Mouse (Mus musculus): ENCODE data around the gene Tnfsf13. TPM values are rescaled to one million over a fixed set of nuclear protein-coding genes. Genes with fewer than 3 reads are reported as not detected.
A peak's percentile ranks its signal among the peaks of the same experiment; 100 is the strongest.

Gene Tnfsf13
- total and polyA plus RNA-seq, 2 experiments from 2014 or later = 0.57 TPM; not detected in 1

- ATAC-seq (ENCODE audit: insufficient read depth, low read depth) (no peak), DNase-seq (ENCODE audit: low spot score) (no peak)
- Histone ChIP-seq H3K9ac (replicated peaks; ENCODE audit: low read depth, low read length) (no peak overlapping the region), H3K4me3 (ENCODE audit: low read depth, low read length) (no peak overlapping the region), H3K27me3 (ENCODE audit: control insufficient read depth, insufficient read depth, low read length) (no peaks in the 10 kb centered on the region), H3K36me3 (replicated peaks; ENCODE audit: control insufficient read depth, insufficient read depth, low read length) (peaks cover 75% of the 10 kb centered on the region), H3K4me1 (ENCODE audit: control insufficient read depth, insufficient read depth) (no peaks in the 10 kb centered on the region), H3K4me2 (ENCODE audit: low read depth, low read length) (no peak overlapping the region), H3K9me3 (replicated peaks; ENCODE audit: control insufficient read depth, low read length) (no peaks in the 10 kb centered on the region), H3K27ac (ENCODE audit: low read depth) (no peak overlapping the region)
- TF ChIP-seq EP300 (IDR thresholded peaks at IDR 0.05; ENCODE audit: low read depth) = no peak
- no peak for TF ChIP-seq CTCF (IDR thresholded peaks at IDR 0.05; ENCODE audit: low read depth)
- WGBS = 53% methylated on average over 5 of the region's 5 CpGs
These were observed 32.2 kb downstream of the Tnfsf13 start for GRCm38 (mm10) chr11:69653399-69653798.

DNA sequence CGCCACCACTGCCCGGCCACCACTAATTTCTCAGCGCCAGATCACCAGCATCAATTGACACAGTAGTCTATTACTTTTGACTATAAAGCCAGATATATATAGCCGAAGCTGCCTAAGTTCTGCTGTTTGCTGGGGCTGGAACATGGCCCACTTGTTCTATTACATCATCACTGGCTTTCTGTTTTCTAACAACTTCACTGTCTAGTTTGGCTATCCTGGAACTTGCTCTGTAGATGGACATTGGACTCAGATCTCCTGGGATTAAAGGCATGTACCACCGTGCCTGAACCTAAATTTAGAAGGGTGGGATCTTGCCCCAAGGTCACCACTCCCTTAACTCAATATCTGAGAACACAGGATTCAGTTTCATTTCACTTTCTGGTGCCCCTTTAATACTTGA is 39.7 kb downstream of the Tnfsf13 start:
- no peak overlapping the region for H3K9ac ChIP-seq (replicated peaks; ENCODE audit: low read depth, low read length)
- no peak overlapping the region for H3K4me3 ChIP-seq (ENCODE audit: low read depth, low read length)
- H3K4me2 ChIP-seq (ENCODE audit: low read depth, low read length) = no peak overlapping the region
- no peaks in the 10 kb centered on the region for H3K9me3 ChIP-seq (replicated peaks; ENCODE audit: control insufficient read depth, low read length)
- no peak for ATAC-seq (ENCODE audit: insufficient read depth, low read depth)
- DNase-seq (ENCODE audit: low spot score) = no peak
- H3K4me1 ChIP-seq (ENCODE audit: control insufficient read depth, insufficient read depth) = no peaks in the 10 kb centered on the region
- H3K36me3 ChIP-seq (replicated peaks; ENCODE audit: control insufficient read depth, insufficient read depth, low read length) = peaks cover 88% of the 10 kb centered on the region
- H3K27me3 ChIP-seq (ENCODE audit: control insufficient read depth, insufficient read depth, low read length) = no peaks in the 10 kb centered on the region
- WGBS = 71% methylated on average over 5 of the region's 5 CpGs
- no peak overlapping the region for H3K27ac ChIP-seq (ENCODE audit: low read depth)
- TF ChIP-seq CTCF (IDR thresholded peaks at IDR 0.05; ENCODE audit: low read depth) (no peak), EP300 (IDR thresholded peaks at IDR 0.05; ENCODE audit: low read depth) (no peak)

GRCm38 (mm10) chr11:69635471-69635870 is 50.1 kb downstream of the Tnfsf13 start:
- H3K4me2 ChIP-seq (ENCODE audit: low read depth, low read length) = no peak overlapping the region
- ATAC-seq (ENCODE audit: insufficient read depth, low read depth) (no peak), DNase-seq (ENCODE audit: low spot score) (no peak)
- H3K4me3 ChIP-seq (ENCODE audit: low read depth, low read length) = no peak overlapping the region
- WGBS = 84% methylated on average over 3 of the region's 3 CpGs
- no peak overlapping the region for H3K9ac ChIP-seq (replicated peaks; ENCODE audit: low read depth, low read length)
- peaks cover 15% of the 10 kb centered on the region for H3K36me3 ChIP-seq (replicated peaks; ENCODE audit: control insufficient read depth, insufficient read depth, low read length)
- no peak for TF ChIP-seq CTCF (IDR thresholded peaks at IDR 0.05; ENCODE audit: low read depth)
- no peak for TF ChIP-seq EP300 (IDR thresholded peaks at IDR 0.05; ENCODE audit: low read depth)
- no peak overlapping the region for H3K27ac ChIP-seq (ENCODE audit: low read depth)
- peaks cover 19% of the 10 kb centered on the region for H3K4me1 ChIP-seq (ENCODE audit: control insufficient read depth, insufficient read depth)
- no peaks in the 10 kb centered on the region for H3K9me3 ChIP-seq (replicated peaks; ENCODE audit: control insufficient read depth, low read length)
- no peaks in the 10 kb centered on the region for H3K27me3 ChIP-seq (ENCODE audit: control insufficient read depth, insufficient read depth, low read length)

GRCm38 (mm10) chr11:69633128-69633866 is 52.3 kb downstream of the Tnfsf13 start:
- 0% methylated on average over 34 of the region's 50 CpGs for WGBS
- TF ChIP-seq CTCF (IDR thresholded peaks at IDR 0.05; ENCODE audit: low read depth) (no peak), EP300 (IDR thresholded peaks at IDR 0.05; ENCODE audit: low read depth) (no peak)
- peak; percentile 39 for DNase-seq (ENCODE audit: low spot score)

More at GRCm38 (mm10) chr11:69633128-69633866, 52.3 kb downstream of the Tnfsf13 start:
- no peaks in the 10 kb centered on the region; the same call in 1 of the 2 replicates for H3K36me3 ChIP-seq (replicated peaks; ENCODE audit: control insufficient read depth, insufficient read depth, low read length)
- peak overlapping the region; percentile 85 for H3K4me2 ChIP-seq (ENCODE audit: low read depth, low read length)
- H3K9ac ChIP-seq (replicated peaks; ENCODE audit: low read depth, low read length) = peak overlapping the region; percentile 97
- H3K27ac ChIP-seq (ENCODE audit: low read depth) = peak overlapping the region; percentile 97
- no peaks in the 10 kb centered on the region for H3K9me3 ChIP-seq (replicated peaks; ENCODE audit: control insufficient read depth, low read length)
- peaks cover 19% of the 10 kb centered on the region for H3K4me1 ChIP-seq (ENCODE audit: control insufficient read depth, insufficient read depth)
- peak overlapping the region; percentile 98 for H3K4me3 ChIP-seq (ENCODE audit: low read depth, low read length)
- ATAC-seq (ENCODE audit: insufficient read depth, low read depth) = peak; percentile 50
- no peaks in the 10 kb centered on the region for H3K27me3 ChIP-seq (ENCODE audit: control insufficient read depth, insufficient read depth, low read length)

MicroRNAs within 50 kb of the gene (microRNA counts, 519-probe panel; counts per million panel counts)
- not detected for microRNA mmu-miR-1934
- microRNA mmu-miR-467f = 3,463 counts per million, percentile 40 among the panel's probes with 10 or more counts

Small RNAs within 50 kb of the gene (microRNA-seq; reads per million reads assigned to microRNA genes)
- gene Mir1934 (2.0 reads per million, percentile 5 among the genes with 10 or more reads in this experiment), gene Mir467f (not detected)

Other genes starting within 250 kb of the Tnfsf13 start
Only the 30 nearest of the 35 such genes appear.
- gene Dnah2, start 136.7 kb downstream of the Tnfsf13 start, total RNA-seq (2014; rRNA removed; ENCODE audit: low replicate concordance) = not detected in 2 replicates
- 0.03 and 0.30 TPM in 2 replicates for gene Dnah2, start 136.7 kb downstream of the Tnfsf13 start, polyA plus RNA-seq (2015; fragmentation: Nextera tagmentation; extraction: Ambion mirVana)
- 70.1 and 79.5 TPM in 2 replicates for gene Efnb3, start 125.6 kb downstream of the Tnfsf13 start, total RNA-seq (2014; rRNA removed; ENCODE audit: low replicate concordance)
- gene Efnb3, start 125.6 kb downstream of the Tnfsf13 start, polyA plus RNA-seq (2015; fragmentation: Nextera tagmentation; extraction: Ambion mirVana) = 69.4 and 75.6 TPM in 2 replicates
- 12.4 and 18.7 TPM in 2 replicates for gene Wrap53, start 105.5 kb downstream of the Tnfsf13 start, total RNA-seq (2014; rRNA removed; ENCODE audit: low replicate concordance)
- 6.7 and 7.8 TPM in 2 replicates for gene Wrap53, start 105.5 kb downstream of the Tnfsf13 start, polyA plus RNA-seq (2015; fragmentation: Nextera tagmentation; extraction: Ambion mirVana)
- 33.6 and 35.9 TPM in 2 replicates for gene Trp53, start 105.4 kb downstream of the Tnfsf13 start, total RNA-seq (2014; rRNA removed; ENCODE audit: low replicate concordance)
- 31.5 and 32.6 TPM in 2 replicates for gene Trp53, start 105.4 kb downstream of the Tnfsf13 start, polyA plus RNA-seq (2015; fragmentation: Nextera tagmentation; extraction: Ambion mirVana)
- gene Atp1b2, start 79.8 kb downstream of the Tnfsf13 start, total RNA-seq (2014; rRNA removed; ENCODE audit: low replicate concordance) = 23.7 and 24.7 TPM in 2 replicates
- 15.1 and 16.8 TPM in 2 replicates for gene Atp1b2, start 79.8 kb downstream of the Tnfsf13 start, polyA plus RNA-seq (2015; fragmentation: Nextera tagmentation; extraction: Ambion mirVana)
- gene Shbg, start 67.9 kb downstream of the Tnfsf13 start, total RNA-seq (2014; rRNA removed; ENCODE audit: low replicate concordance) = not detected in 2 replicates
- 0.08 TPM in 1 of 2 replicates, not detected in the other for gene Shbg, start 67.9 kb downstream of the Tnfsf13 start, polyA plus RNA-seq (2015; fragmentation: Nextera tagmentation; extraction: Ambion mirVana)
- gene Sat2, start 63.8 kb downstream of the Tnfsf13 start, total RNA-seq (2014; rRNA removed; ENCODE audit: low replicate concordance) = 7.3 TPM in 1 of 2 replicates, not detected in the other
- gene Sat2, start 63.8 kb downstream of the Tnfsf13 start, polyA plus RNA-seq (2015; fragmentation: Nextera tagmentation; extraction: Ambion mirVana) = 17.8 and 18.8 TPM in 2 replicates
- 64.7 and 102 TPM in 2 replicates for gene Fxr2, start 52.8 kb downstream of the Tnfsf13 start, total RNA-seq (2014; rRNA removed; ENCODE audit: low replicate concordance)
- 15.8 and 17.7 TPM in 2 replicates for gene Fxr2, start 52.8 kb downstream of the Tnfsf13 start, polyA plus RNA-seq (2015; fragmentation: Nextera tagmentation; extraction: Ambion mirVana)
- not detected in 2 replicates for gene Sox15, start 30.5 kb downstream of the Tnfsf13 start, total RNA-seq (2014; rRNA removed; ENCODE audit: low replicate concordance)
- gene Sox15, start 30.5 kb downstream of the Tnfsf13 start, polyA plus RNA-seq (2015; fragmentation: Nextera tagmentation; extraction: Ambion mirVana) = not detected in 2 replicates
- 123 and 137 TPM in 2 replicates for gene Mpdu1, start 23.1 kb downstream of the Tnfsf13 start, total RNA-seq (2014; rRNA removed; ENCODE audit: low replicate concordance)
- gene Mpdu1, start 23.1 kb downstream of the Tnfsf13 start, polyA plus RNA-seq (2015; fragmentation: Nextera tagmentation; extraction: Ambion mirVana) = 30.0 and 33.0 TPM in 2 replicates
- gene Cd68, start 19.6 kb downstream of the Tnfsf13 start, total RNA-seq (2014; rRNA removed; ENCODE audit: low replicate concordance) = 2.6 and 6.9 TPM in 2 replicates
- gene Cd68, start 19.6 kb downstream of the Tnfsf13 start, polyA plus RNA-seq (2015; fragmentation: Nextera tagmentation; extraction: Ambion mirVana) = 6.1 and 8.5 TPM in 2 replicates
- gene Eif4a1, start 13.4 kb downstream of the Tnfsf13 start, total RNA-seq (2014; rRNA removed; ENCODE audit: low replicate concordance) = 573 and 656 TPM in 2 replicates
- gene Eif4a1, start 13.4 kb downstream of the Tnfsf13 start, polyA plus RNA-seq (2015; fragmentation: Nextera tagmentation; extraction: Ambion mirVana) = 261 and 289 TPM in 2 replicates
- 39.7 and 92.3 TPM in 2 replicates for gene Senp3, start 3.7 kb downstream of the Tnfsf13 start, total RNA-seq (2014; rRNA removed; ENCODE audit: low replicate concordance)
- 27.4 and 32.6 TPM in 2 replicates for gene Senp3, start 3.7 kb downstream of the Tnfsf13 start, polyA plus RNA-seq (2015; fragmentation: Nextera tagmentation; extraction: Ambion mirVana)
- gene Tnfsf12, start 10.1 kb upstream of the Tnfsf13 start, total RNA-seq (2014; rRNA removed; ENCODE audit: low replicate concordance) = 8.5 and 9.3 TPM in 2 replicates
- gene Tnfsf12, start 10.1 kb upstream of the Tnfsf13 start, polyA plus RNA-seq (2015; fragmentation: Nextera tagmentation; extraction: Ambion mirVana) = 5.3 and 5.5 TPM in 2 replicates
- 0.65 and 1.8 TPM in 2 replicates for gene Tnfsfm13, start 10.3 kb upstream of the Tnfsf13 start, total RNA-seq (2014; rRNA removed; ENCODE audit: low replicate concordance)
- 2.8 and 3.0 TPM in 2 replicates for gene Tnfsfm13, start 10.3 kb upstream of the Tnfsf13 start, polyA plus RNA-seq (2015; fragmentation: Nextera tagmentation; extraction: Ambion mirVana)
- gene Polr2a, start 72.9 kb upstream of the Tnfsf13 start, total RNA-seq (2014; rRNA removed; ENCODE audit: low replicate concordance) = 13.4 and 15.6 TPM in 2 replicates
- gene Polr2a, start 72.9 kb upstream of the Tnfsf13 start, polyA plus RNA-seq (2015; fragmentation: Nextera tagmentation; extraction: Ambion mirVana) = 6.2 and 6.6 TPM in 2 replicates
- not detected in 2 replicates for gene Slc35g3, start 76.2 kb upstream of the Tnfsf13 start, total RNA-seq (2014; rRNA removed; ENCODE audit: low replicate concordance)
- gene Slc35g3, start 76.2 kb upstream of the Tnfsf13 start, polyA plus RNA-seq (2015; fragmentation: Nextera tagmentation; extraction: Ambion mirVana) = 0.18 TPM in 1 of 2 replicates, not detected in the other
- 21.2 and 28.7 TPM in 2 replicates for gene Zbtb4, start 80.1 kb upstream of the Tnfsf13 start, total RNA-seq (2014; rRNA removed; ENCODE audit: low replicate concordance)
- 2.6 and 2.9 TPM in 2 replicates for gene Zbtb4, start 80.1 kb upstream of the Tnfsf13 start, polyA plus RNA-seq (2015; fragmentation: Nextera tagmentation; extraction: Ambion mirVana)
- gene Chrnb1, start 110.2 kb upstream of the Tnfsf13 start, total RNA-seq (2014; rRNA removed; ENCODE audit: low replicate concordance) = 2.5 and 11.2 TPM in 2 replicates
- 2.7 and 3.1 TPM in 2 replicates for gene Chrnb1, start 110.2 kb upstream of the Tnfsf13 start, polyA plus RNA-seq (2015; fragmentation: Nextera tagmentation; extraction: Ambion mirVana)
- 5.3 and 5.7 TPM in 2 replicates for gene Fgf11, start 116.1 kb upstream of the Tnfsf13 start, total RNA-seq (2014; rRNA removed; ENCODE audit: low replicate concordance)
- 0.75 and 1.0 TPM in 2 replicates for gene Fgf11, start 116.1 kb upstream of the Tnfsf13 start, polyA plus RNA-seq (2015; fragmentation: Nextera tagmentation; extraction: Ambion mirVana)
- 0.43 and 2.7 TPM in 2 replicates for gene Tmem102, start 119.8 kb upstream of the Tnfsf13 start, total RNA-seq (2014; rRNA removed; ENCODE audit: low replicate concordance)
- gene Tmem102, start 119.8 kb upstream of the Tnfsf13 start, polyA plus RNA-seq (2015; fragmentation: Nextera tagmentation; extraction: Ambion mirVana) = 2.6 TPM in 2 replicates
- gene Gm39566, start 129.5 kb upstream of the Tnfsf13 start, total RNA-seq (2014; rRNA removed; ENCODE audit: low replicate concordance) = not detected in 2 replicates
- not detected in 2 replicates for gene Gm39566, start 129.5 kb upstream of the Tnfsf13 start, polyA plus RNA-seq (2015; fragmentation: Nextera tagmentation; extraction: Ambion mirVana)
- not detected in 2 replicates for gene Spem2, start 132.7 kb upstream of the Tnfsf13 start, total RNA-seq (2014; rRNA removed; ENCODE audit: low replicate concordance)
- gene Spem2, start 132.7 kb upstream of the Tnfsf13 start, polyA plus RNA-seq (2015; fragmentation: Nextera tagmentation; extraction: Ambion mirVana) = not detected in 2 replicates
- gene Spem1, start 136.4 kb upstream of the Tnfsf13 start, total RNA-seq (2014; rRNA removed; ENCODE audit: low replicate concordance) = not detected in 2 replicates
- not detected in 2 replicates for gene Spem1, start 136.4 kb upstream of the Tnfsf13 start, polyA plus RNA-seq (2015; fragmentation: Nextera tagmentation; extraction: Ambion mirVana)
- 4.5 and 10.1 TPM in 2 replicates for gene Nlgn2, start 152.0 kb upstream of the Tnfsf13 start, total RNA-seq (2014; rRNA removed; ENCODE audit: low replicate concordance)
- gene Nlgn2, start 152.0 kb upstream of the Tnfsf13 start, polyA plus RNA-seq (2015; fragmentation: Nextera tagmentation; extraction: Ambion mirVana) = 0.89 TPM in 2 replicates
- gene Tmem256, start 152.7 kb upstream of the Tnfsf13 start, total RNA-seq (2014; rRNA removed; ENCODE audit: low replicate concordance) = 78.5 and 169 TPM in 2 replicates
- gene Tmem256, start 152.7 kb upstream of the Tnfsf13 start, polyA plus RNA-seq (2015; fragmentation: Nextera tagmentation; extraction: Ambion mirVana) = 411 and 424 TPM in 2 replicates
- gene Plscr3, start 160.6 kb upstream of the Tnfsf13 start, total RNA-seq (2014; rRNA removed; ENCODE audit: low replicate concordance) = 50.9 and 64.0 TPM in 2 replicates
- gene Plscr3, start 160.6 kb upstream of the Tnfsf13 start, polyA plus RNA-seq (2015; fragmentation: Nextera tagmentation; extraction: Ambion mirVana) = 60.5 and 62.3 TPM in 2 replicates
- gene Tnk1, start 172.9 kb upstream of the Tnfsf13 start, total RNA-seq (2014; rRNA removed; ENCODE audit: low replicate concordance) = 0.50 TPM in 1 of 2 replicates, not detected in the other
- gene Tnk1, start 172.9 kb upstream of the Tnfsf13 start, polyA plus RNA-seq (2015; fragmentation: Nextera tagmentation; extraction: Ambion mirVana) = not detected in 2 replicates
- not detected in 2 replicates for gene Tmem95, start 192.2 kb upstream of the Tnfsf13 start, total RNA-seq (2014; rRNA removed; ENCODE audit: low replicate concordance)
- gene Tmem95, start 192.2 kb upstream of the Tnfsf13 start, polyA plus RNA-seq (2015; fragmentation: Nextera tagmentation; extraction: Ambion mirVana) = not detected in 2 replicates
- gene Kctd11, start 195.6 kb upstream of the Tnfsf13 start, total RNA-seq (2014; rRNA removed; ENCODE audit: low replicate concordance) = 2.3 and 9.4 TPM in 2 replicates
- 1.9 and 2.3 TPM in 2 replicates for gene Kctd11, start 195.6 kb upstream of the Tnfsf13 start, polyA plus RNA-seq (2015; fragmentation: Nextera tagmentation; extraction: Ambion mirVana)